Mouse (Mus musculus): Measurements from ENCODE around the gene Tesmin.

GRCm38 (mm10) chr19:3405531-3406281, 17.0 kb downstream of the Tesmin start:
- no peak for TF ChIP-seq POLR2A (IDR thresholded peaks at IDR 0.05; ENCODE audit: borderline replicate concordance, extremely low read depth, insufficient read depth, insufficient read length, poor library complexity, severe bottlenecking)
- no peak for TF ChIP-seq CTCF (IDR thresholded peaks at IDR 0.05; ENCODE audit: borderline replicate concordance, extremely low read depth, insufficient read depth, insufficient read length)
